Mouse (Mus musculus): ENCODE results near the gene Pphln1. TPM values are rescaled to one million over a fixed set of nuclear protein-coding genes. Genes with fewer than 3 reads are reported as not detected.
A peak's percentile ranks its signal among the peaks of the same experiment; 100 is the strongest.

Pphln1 gene
- polyA plus RNA-seq, 1 experiment from 2014 or later, result 28.4 TPM

GRCm38 (mm10) chr15:93529831-93530702, 131.9 kb downstream of the Pphln1 start:
- no peak overlapping the region for H3K4me2 ChIP-seq (ENCODE audit: low read length)
- no peak for ATAC-seq (replicated peaks; ENCODE audit: low FRiP score, low TSS enrichment, low read depth)
- no peak overlapping the region for H3K9ac ChIP-seq (ENCODE audit: low read length)
- WGBS, result 13% methylated on average over 12 of the region's 12 CpGs
- no peak for DNase-seq (ENCODE audit: low spot score)
- 0 out of 2 replicates have a peak overlapping the region, but pooled peaks have one; percentile 47 for H3K27ac ChIP-seq (ENCODE audit: low read depth)
- no peaks in the 10 kb centered on the region for H3K36me3 ChIP-seq (ENCODE audit: control insufficient read depth, insufficient read depth, low read length)
- peaks cover 21% of the 10 kb centered on the region for H3K4me1 ChIP-seq (replicated peaks; ENCODE audit: control insufficient read depth, insufficient read depth, low read length)
- no peaks in the 10 kb centered on the region for H3K27me3 ChIP-seq (replicated peaks; ENCODE audit: control insufficient read depth, insufficient read depth, low read length)
- no peaks in the 10 kb centered on the region for H3K9me3 ChIP-seq (ENCODE audit: control insufficient read depth, low read length)
- H3K4me3 ChIP-seq (ENCODE audit: low read depth, low read length), result no peak overlapping the region

DNA sequence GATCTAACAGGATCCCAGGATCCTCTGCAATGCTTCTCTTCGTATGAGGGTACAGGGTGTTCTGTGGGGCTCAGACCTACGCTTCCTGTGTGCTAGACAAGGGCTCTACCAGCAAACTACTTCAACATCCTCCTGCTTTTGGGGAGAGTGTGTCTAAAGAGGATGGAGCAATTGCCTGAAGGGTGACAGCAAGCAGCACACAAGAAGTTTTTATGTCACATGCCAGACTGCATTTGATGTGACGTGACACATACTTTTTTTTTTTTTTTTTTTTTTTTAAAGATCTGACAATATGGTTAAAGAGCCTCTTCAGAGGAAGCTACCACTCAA, 132.5 kb downstream of the Pphln1 start:
- WGBS, result 55% methylated on average over 3 of the region's 3 CpGs
- no peak overlapping the region for H3K4me2 ChIP-seq (ENCODE audit: low read length)
- no peak for ATAC-seq (replicated peaks; ENCODE audit: low FRiP score, low TSS enrichment, low read depth)
- H3K27me3 ChIP-seq (replicated peaks; ENCODE audit: control insufficient read depth, insufficient read depth, low read length), result no peaks in the 10 kb centered on the region
- H3K36me3 ChIP-seq (ENCODE audit: control insufficient read depth, insufficient read depth, low read length), result no peaks in the 10 kb centered on the region
- no peak for DNase-seq (ENCODE audit: low spot score)
- no peaks in the 10 kb centered on the region for H3K9me3 ChIP-seq (ENCODE audit: control insufficient read depth, low read length)
- 0 out of 2 replicates have a peak overlapping the region, but pooled peaks have one; percentile 47 for H3K27ac ChIP-seq (ENCODE audit: low read depth)
- no peak overlapping the region for H3K9ac ChIP-seq (ENCODE audit: low read length)
- no peak overlapping the region for H3K4me3 ChIP-seq (ENCODE audit: low read depth, low read length)
- peaks cover 21% of the 10 kb centered on the region for H3K4me1 ChIP-seq (replicated peaks; ENCODE audit: control insufficient read depth, insufficient read depth, low read length)

DNA sequence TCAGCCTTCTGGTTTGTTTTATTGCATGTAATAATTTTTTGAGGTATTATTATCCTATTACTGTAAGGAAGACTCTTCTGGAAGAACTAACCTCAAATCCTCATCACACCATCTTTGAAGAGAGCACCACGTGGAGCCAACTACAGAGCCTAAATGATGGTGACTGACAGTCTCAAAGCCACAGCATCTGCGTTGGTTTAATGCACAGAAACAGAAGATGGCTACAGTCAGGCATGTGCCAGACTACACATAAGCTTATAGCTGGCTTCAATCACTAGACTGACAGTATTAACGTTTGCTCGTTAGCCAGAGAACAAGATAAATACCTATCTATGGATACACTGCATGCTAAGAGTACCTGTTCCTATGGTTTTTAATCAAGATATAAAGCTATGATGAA, 138.0 kb downstream of the Pphln1 start:
- no peak for ATAC-seq (replicated peaks; ENCODE audit: low FRiP score, low TSS enrichment, low read depth)
- 68% methylated on average over 4 of the region's 4 CpGs for WGBS

DNA sequence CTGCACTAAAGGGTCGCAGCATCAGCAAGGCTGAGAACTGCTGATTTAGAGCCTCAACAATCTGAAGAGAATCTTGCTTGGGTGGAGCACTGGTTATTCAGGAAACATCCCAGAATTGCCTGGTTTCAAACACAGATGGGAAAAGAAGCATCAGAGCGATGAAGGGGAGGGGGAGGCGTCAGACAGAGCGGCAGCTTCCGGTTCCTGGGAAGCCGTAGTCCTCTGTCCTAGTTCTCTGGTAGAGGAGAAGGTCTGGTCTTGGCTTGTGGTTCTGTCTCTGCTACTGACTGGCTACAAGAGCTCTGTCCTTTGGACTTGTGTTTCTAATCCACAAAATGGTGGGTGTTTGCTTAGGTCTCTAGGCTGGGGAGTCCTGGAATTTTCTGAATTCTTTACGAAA, 139.6 kb downstream of the Pphln1 start:
- no peak for ATAC-seq (replicated peaks; ENCODE audit: low FRiP score, low TSS enrichment, low read depth)
- Histone ChIP-seq H3K4me3 (ENCODE audit: low read depth, low read length) (no peak overlapping the region), H3K27me3 (replicated peaks; ENCODE audit: control insufficient read depth, insufficient read depth, low read length) (no peaks in the 10 kb centered on the region), H3K4me1 (replicated peaks; ENCODE audit: control insufficient read depth, insufficient read depth, low read length) (peaks cover 10% of the 10 kb centered on the region; the same call in 1 of the 2 replicates), H3K4me2 (ENCODE audit: low read length) (no peak overlapping the region), H3K9ac (ENCODE audit: low read length) (no peak overlapping the region), H3K9me3 (ENCODE audit: control insufficient read depth, low read length) (no peaks in the 10 kb centered on the region), H3K27ac (ENCODE audit: low read depth) (no peak overlapping the region), H3K36me3 (ENCODE audit: control insufficient read depth, insufficient read depth, low read length) (no peaks in the 10 kb centered on the region)
- DNase-seq (ENCODE audit: low spot score), result no peak
- 60% methylated on average over 7 of the region's 7 CpGs for WGBS

More for the DNA sequence above, 138.0 kb downstream of the Pphln1 start:
- Histone ChIP-seq H3K9ac (ENCODE audit: low read length) (no peak overlapping the region), H3K9me3 (ENCODE audit: control insufficient read depth, low read length) (no peaks in the 10 kb centered on the region), H3K4me2 (ENCODE audit: low read length) (no peak overlapping the region), H3K27ac (ENCODE audit: low read depth) (no peak overlapping the region), H3K27me3 (replicated peaks; ENCODE audit: control insufficient read depth, insufficient read depth, low read length) (no peaks in the 10 kb centered on the region), H3K4me1 (replicated peaks; ENCODE audit: control insufficient read depth, insufficient read depth, low read length) (peaks cover 15% of the 10 kb centered on the region), H3K4me3 (ENCODE audit: low read depth, low read length) (no peak overlapping the region), H3K36me3 (ENCODE audit: control insufficient read depth, insufficient read depth, low read length) (no peaks in the 10 kb centered on the region)
- no peak for DNase-seq (ENCODE audit: low spot score)

DNA sequence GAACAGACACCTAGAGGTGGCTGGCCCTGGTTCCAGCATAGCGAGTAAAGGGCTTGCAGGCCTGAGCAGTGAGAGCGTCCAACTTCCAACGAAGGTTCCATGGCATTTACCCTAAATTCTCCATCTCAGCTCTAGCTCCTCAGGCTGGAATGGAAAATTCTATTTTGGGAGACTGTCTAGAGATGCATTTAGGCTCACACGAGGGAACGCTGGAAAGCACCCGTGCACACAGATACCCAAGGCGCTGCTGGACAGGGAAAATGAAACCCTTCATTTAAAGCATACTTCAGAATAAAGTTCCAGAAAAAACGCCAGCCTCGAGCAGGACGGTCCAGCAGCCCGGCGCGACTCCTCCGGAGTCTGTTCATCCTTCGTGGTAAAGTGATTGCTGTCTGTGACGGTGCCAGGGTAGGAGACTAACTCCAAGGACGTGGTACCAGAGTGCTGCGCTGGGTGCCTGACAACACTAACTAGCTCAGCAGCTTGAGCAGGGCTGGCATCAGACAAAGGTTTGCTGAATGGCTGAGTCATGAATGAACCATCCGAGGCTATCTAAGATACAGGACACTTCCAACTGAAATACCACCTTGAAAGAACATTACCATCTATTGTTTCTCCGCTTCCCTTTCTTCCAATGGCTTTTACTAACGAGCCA, 140.5 kb downstream of the Pphln1 start:
- Histone ChIP-seq H3K9me3 (ENCODE audit: control insufficient read depth, low read length) (no peaks in the 10 kb centered on the region), H3K4me2 (ENCODE audit: low read length) (no peak overlapping the region), H3K36me3 (ENCODE audit: control insufficient read depth, insufficient read depth, low read length) (no peaks in the 10 kb centered on the region), H3K4me1 (replicated peaks; ENCODE audit: control insufficient read depth, insufficient read depth, low read length) (peaks cover 10% of the 10 kb centered on the region; the same call in 1 of the 2 replicates), H3K9ac (ENCODE audit: low read length) (no peak overlapping the region), H3K4me3 (ENCODE audit: low read depth, low read length) (no peak overlapping the region), H3K27ac (ENCODE audit: low read depth) (no peak overlapping the region), H3K27me3 (replicated peaks; ENCODE audit: control insufficient read depth, insufficient read depth, low read length) (no peaks in the 10 kb centered on the region)
- ATAC-seq (replicated peaks; ENCODE audit: low FRiP score, low TSS enrichment, low read depth) (no peak), DNase-seq (ENCODE audit: low spot score) (no peak)
- WGBS, result 85% methylated on average over 21 of the region's 21 CpGs

DNA sequence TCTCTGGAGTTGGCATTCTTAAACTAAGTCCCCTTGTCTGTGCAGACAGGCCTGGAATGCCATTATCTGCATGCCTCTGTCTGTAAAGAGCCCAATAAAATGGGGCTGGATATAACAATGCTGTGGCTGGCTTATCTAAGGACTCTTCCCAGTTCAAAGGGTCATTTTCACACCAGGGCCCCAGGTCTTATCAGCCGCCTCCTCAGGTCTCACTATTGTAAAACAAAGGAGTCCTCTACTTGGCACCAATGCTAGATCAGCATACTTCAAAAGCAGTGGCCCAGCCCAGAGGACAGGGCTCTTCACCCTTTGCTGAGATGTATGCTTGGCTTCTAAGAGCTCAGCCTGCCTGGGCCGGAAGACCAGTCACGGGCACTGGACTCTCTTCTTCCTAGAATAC, 141.3 kb downstream of the Pphln1 start:
- Histone ChIP-seq H3K27me3 (replicated peaks; ENCODE audit: control insufficient read depth, insufficient read depth, low read length) (no peaks in the 10 kb centered on the region), H3K9ac (ENCODE audit: low read length) (no peak overlapping the region), H3K4me3 (ENCODE audit: low read depth, low read length) (no peak overlapping the region), H3K4me2 (ENCODE audit: low read length) (no peak overlapping the region), H3K9me3 (ENCODE audit: control insufficient read depth, low read length) (no peaks in the 10 kb centered on the region), H3K36me3 (ENCODE audit: control insufficient read depth, insufficient read depth, low read length) (no peaks in the 10 kb centered on the region), H3K4me1 (replicated peaks; ENCODE audit: control insufficient read depth, insufficient read depth, low read length) (peaks cover 10% of the 10 kb centered on the region; the same call in 1 of the 2 replicates), H3K27ac (ENCODE audit: low read depth) (no peak overlapping the region)
- ATAC-seq (replicated peaks; ENCODE audit: low FRiP score, low TSS enrichment, low read depth) (peak; percentile 73), DNase-seq (ENCODE audit: low spot score) (no peak)
- 63% methylated on average over 3 of the region's 3 CpGs for WGBS

Other genes starting within 250 kb of the Pphln1 start
- 14.2 and 14.5 TPM in 2 replicates for gene Gxylt1, start 123.2 kb upstream of the Pphln1 start, polyA plus RNA-seq (2014; fragmentation: Nextera tagmentation; extraction: Ambion mirVana)
- gene Yaf2, start 61.4 kb upstream of the Pphln1 start, polyA plus RNA-seq (2014; fragmentation: Nextera tagmentation; extraction: Ambion mirVana), result 70.8 and 75.0 TPM in 2 replicates
- 115 and 121 TPM in 2 replicates for gene Zcrb1, start within 50 bp of the Pphln1 start, polyA plus RNA-seq (2014; fragmentation: Nextera tagmentation; extraction: Ambion mirVana)
- 31.0 and 33.4 TPM in 2 replicates for gene Prickle1, start 197.5 kb downstream of the Pphln1 start, polyA plus RNA-seq (2014; fragmentation: Nextera tagmentation; extraction: Ambion mirVana)